9 mouse cellular contexts compared by ENCODE assay signal in genomic region chr6:66987643-66988042, GRCm38 (mm10). TPM values are rescaled to one million over a fixed set of nuclear protein-coding genes. Genes with fewer than 3 reads are reported as not detected.
DNase-seq lines count a peak whose midpoint lies in the region; ATAC-seq and TF ChIP-seq lines count a peak whose summit lies in the region.
"Had no signal": no experiment of that assay in that cellular context is flagged by ENCODE, and none has a peak within 500 bp of the region (broad histone marks: within the 10 kb centered on the region; RNA-seq: fewer than 3 reads in every experiment).

No protein-coding gene starts in this region.

- no peak for TF ChIP-seq POLR2A in MEL (IDR thresholded peaks at IDR 0.05; ENCODE audit: control insufficient read depth in 1 of 2, insufficient read depth in 1 of 2, low read depth in 1 of 2, low read length in 2 of 2, poor library complexity in 1 of 2)

- no peak for TF ChIP-seq RAD21 in MEL (IDR thresholded peaks at IDR 0.05; ENCODE audit: low read depth, low read length)

- peaks cover 2% of the 10 kb centered on the region; the same call in 1 of the 2 replicates for H3K79me2 ChIP-seq in MEL (ENCODE audit: control insufficient read depth, insufficient read depth, low read length, poor library complexity)

- ATAC-seq in kidney, embryonic 15.5 days (replicated peaks; ENCODE audit: low FRiP score): peak; percentile 70
- ATAC-seq in heart, embryonic 11.5 days (replicated peaks; ENCODE audit: insufficient number of reproducible peaks, low FRiP score, low TSS enrichment): 0 out of 2 replicates have a peak, but pooled peaks have one; percentile 42
- 0 out of 2 replicates have a peak, but pooled peaks have one; percentile 27 for ATAC-seq in neural tube, embryonic 13.5 days (ENCODE audit: low read depth)
- no peak for ATAC-seq in hindbrain, postnatal 0 days
- no peak for ATAC-seq in CD4-positive, CD25-positive, alpha-beta regulatory T cell, adult 4 months
- ATAC-seq: inflammation-experienced regulatory T-cells, adult 6 months had no signal

- no peak overlapping the region for H3K27ac ChIP-seq in kidney, embryonic 15.5 days
- peak overlapping the region; percentile 77; the same call in 1 of the 2 replicates for H3K27ac ChIP-seq in MEL (ENCODE audit: control insufficient read depth, low read depth, low read length)
- no peak overlapping the region for H3K27ac ChIP-seq in heart, embryonic 11.5 days (ENCODE audit: low read depth, low read length)
- no peak overlapping the region for H3K27ac ChIP-seq in neural tube, embryonic 13.5 days (replicated peaks)
- H3K27ac ChIP-seq in hindbrain, postnatal 0 days: no peak overlapping the region

- 52% methylated on average over 3 of the region's 3 CpGs for WGBS in kidney, embryonic 15.5 days
- WGBS in heart, embryonic 11.5 days (ENCODE audit: insufficient replicate concordance): 73% methylated on average over 3 of the region's 3 CpGs
- WGBS in neural tube, embryonic 13.5 days: 49% methylated on average over 3 of the region's 3 CpGs
- 72% methylated on average over 3 of the region's 3 CpGs for WGBS in hindbrain, postnatal 0 days

- TF ChIP-seq EP300 in MEL (IDR thresholded peaks at IDR 0.05; ENCODE audit: low read depth in 1 of 2, low read length in 2 of 2): peak in 1 of 2 experiments; percentile 10; a peak in 1 of 4 replicates

- no peak overlapping the region for H3K9ac ChIP-seq in kidney, embryonic 15.5 days
- H3K9ac ChIP-seq in MEL (ENCODE audit: control insufficient read depth, low read depth, low read length, poor library complexity, severe bottlenecking): no peak overlapping the region
- H3K9ac ChIP-seq in heart, embryonic 11.5 days (ENCODE audit: low read depth, low read length): no peak overlapping the region
- no peak overlapping the region for H3K9ac ChIP-seq in neural tube, embryonic 13.5 days
- no peak overlapping the region for H3K9ac ChIP-seq in hindbrain, postnatal 0 days (replicated peaks; ENCODE audit: low read length)

- DNase-seq in kidney, adult 9 months: no peak
- DNase-seq in MEL (ENCODE audit: low read depth, low spot score): peak; percentile 23
- no peak for DNase-seq in ovary, adult 18-20 months (ENCODE audit: low spot score)
- DNase-seq in hindbrain, postnatal 0 days (ENCODE audit: low spot score): no peak

- no peak for TF ChIP-seq CTCF in MEL (IDR thresholded peaks at IDR 0.05 in 2 of 3, conservative IDR thresholded peaks at IDR 0.05 in 1 of 3; ENCODE audit: control insufficient read depth in 1 of 3, insufficient read depth in 1 of 3, low read depth in 2 of 3, low read length in 3 of 3, poor library complexity in 1 of 3, severe bottlenecking in 1 of 3)
- TF ChIP-seq CTCF in hindbrain, postnatal 0 days (IDR thresholded peaks at IDR 0.05; ENCODE audit: low read depth): no peak

- H3K4me2 ChIP-seq in kidney, embryonic 15.5 days: no peak overlapping the region
- H3K4me2 ChIP-seq in heart, embryonic 11.5 days: no peak overlapping the region
- no peak overlapping the region for H3K4me2 ChIP-seq in neural tube, embryonic 13.5 days
- no peak overlapping the region for H3K4me2 ChIP-seq in hindbrain, postnatal 0 days (ENCODE audit: low read depth, low read length)

- no peaks in the 10 kb centered on the region for H3K27me3 ChIP-seq in kidney, embryonic 15.5 days
- H3K27me3 ChIP-seq in MEL (ENCODE audit: control insufficient read depth in 1 of 2, insufficient read depth in 2 of 2, low read length in 2 of 2): no peaks in the 10 kb centered on the region
- H3K27me3 ChIP-seq in heart, embryonic 11.5 days (ENCODE audit: control insufficient read depth, insufficient read depth, low read length): no peaks in the 10 kb centered on the region
- H3K27me3 ChIP-seq in neural tube, embryonic 13.5 days: no peaks in the 10 kb centered on the region
- no peaks in the 10 kb centered on the region for H3K27me3 ChIP-seq in hindbrain, postnatal 0 days (ENCODE audit: insufficient read depth, low read length)

- peaks cover 22% of the 10 kb centered on the region; the same call in 1 of the 2 replicates for H3K4me1 ChIP-seq in kidney, embryonic 15.5 days
- peaks cover 19 to 21% of the 10 kb centered on the region in 2 experiments for H3K4me1 ChIP-seq in MEL (ENCODE audit: control insufficient read depth in 1 of 2, insufficient read depth in 2 of 2, low read length in 2 of 2)
- H3K4me1 ChIP-seq in heart, embryonic 11.5 days (ENCODE audit: control insufficient read depth, insufficient read depth, low read length): peaks cover 11% of the 10 kb centered on the region
- H3K4me1 ChIP-seq in neural tube, embryonic 13.5 days (replicated peaks): peaks cover 9% of the 10 kb centered on the region; the same call in 1 of the 2 replicates
- H3K4me1 ChIP-seq in hindbrain, postnatal 0 days (ENCODE audit: insufficient read depth, low read length): no peaks in the 10 kb centered on the region

- no peaks in the 10 kb centered on the region for H3K9me3 ChIP-seq in kidney, embryonic 15.5 days (replicated peaks)
- no peaks in the 10 kb centered on the region for H3K9me3 ChIP-seq in MEL (replicated peaks; ENCODE audit: insufficient read depth, low read length)
- no peaks in the 10 kb centered on the region for H3K9me3 ChIP-seq in heart, embryonic 11.5 days (replicated peaks; ENCODE audit: control insufficient read depth, low read length)
- H3K9me3 ChIP-seq in neural tube, embryonic 13.5 days: no peaks in the 10 kb centered on the region
- H3K9me3 ChIP-seq in hindbrain, postnatal 0 days (ENCODE audit: low read length): no peaks in the 10 kb centered on the region

- no peak overlapping the region for H3K4me3 ChIP-seq in kidney, embryonic 15.5 days (replicated peaks)
- no peak overlapping the region for H3K4me3 ChIP-seq in MEL (ENCODE audit: control insufficient read depth in 1 of 2, insufficient read depth in 1 of 2, low read depth in 2 of 2, low read length in 2 of 2)
- H3K4me3 ChIP-seq in heart, embryonic 11.5 days (ENCODE audit: low read depth, low read length): no peak overlapping the region
- H3K4me3 ChIP-seq in neural tube, embryonic 13.5 days: no peak overlapping the region
- no peak overlapping the region for H3K4me3 ChIP-seq in hindbrain, postnatal 0 days (ENCODE audit: low read length)

- no peaks in the 10 kb centered on the region for H3K36me3 ChIP-seq in kidney, embryonic 15.5 days
- H3K36me3 ChIP-seq in MEL (ENCODE audit: control insufficient read depth in 1 of 2, insufficient read depth in 2 of 2, low read length in 2 of 2): peaks cover 0 to 35% of the 10 kb centered on the region in 2 experiments; a peak in 2 of 4 replicates
- H3K36me3 ChIP-seq in heart, embryonic 11.5 days (ENCODE audit: control insufficient read depth, insufficient read depth, low read length): no peaks in the 10 kb centered on the region
- no peaks in the 10 kb centered on the region for H3K36me3 ChIP-seq in neural tube, embryonic 13.5 days
- H3K36me3 ChIP-seq in hindbrain, postnatal 0 days (ENCODE audit: insufficient read depth, low read length): no peaks in the 10 kb centered on the region

TF ChIP-seq in MEL, 35 proteins besides CTCF, POLR2A, EP300 and RAD21:
- no peak for TF ChIP-seq MXI1 (IDR thresholded peaks at IDR 0.05; ENCODE audit: low read depth, low read length)
- TF ChIP-seq ZMIZ1 (IDR thresholded peaks at IDR 0.05; ENCODE audit: low read depth, low read length): no peak
- TF ChIP-seq TCF12 (IDR thresholded peaks at IDR 0.05; ENCODE audit: low read depth, low read length): no peak
- TF ChIP-seq GATA1 (IDR thresholded peaks at IDR 0.05; ENCODE audit: low read depth, low read length): no peak
- TF ChIP-seq ETS1 (IDR thresholded peaks at IDR 0.05; ENCODE audit: low read depth, low read length): peak; percentile 37; the same call in 1 of the 2 replicates
- no peak for TF ChIP-seq CHD2 (IDR thresholded peaks at IDR 0.05; ENCODE audit: low read length)
- no peak for TF ChIP-seq SIN3A (IDR thresholded peaks at IDR 0.05; ENCODE audit: low read length)
TF ChIP-seq in MEL: peak in this region for 1.

RNA-seq across cellular contexts. Expression of gene Gadd45a, which starts 49.6 kb away (rescaled TPM):
- polyA plus RNA-seq in kidney, embryonic 15.5 days (2015; fragmentation: Nextera tagmentation; extraction: Ambion mirVana): 32.7 and 41.2 TPM in 2 replicates
- total RNA-seq in MEL (2012; rRNA removed): 18.1 and 29.3 TPM in 2 replicates
- 10 to 100 TPM in 1 of 2 experiments, not detected in 1; 37.4 TPM for polyA plus RNA-seq in MEL (2012; ENCODE audit: insufficient read depth in 1 of 2, insufficient read length in 2 of 2, low read depth in 1 of 2, low replicate concordance in 2 of 2, missing spikeins in 1 of 2)
- 9.8 and 12.5 TPM in 2 replicates for polyA plus RNA-seq in heart, embryonic 11.5 days (2014; fragmentation: Nextera tagmentation; extraction: Ambion mirVana)
- 28.3 and 29.8 TPM in 2 replicates for polyA plus RNA-seq in neural tube, embryonic 13.5 days (2015; fragmentation: Nextera tagmentation; extraction: Ambion mirVana)
- 7.9 and 14.9 TPM in 2 replicates for total RNA-seq in hindbrain, postnatal 0 days (2014; rRNA removed)
- 16.2 and 16.9 TPM in 2 replicates for polyA plus RNA-seq in hindbrain, postnatal 0 days (2015; fragmentation: Nextera tagmentation; extraction: Ambion mirVana)
- 1 to 10 TPM; 5.0 to 9.6 TPM for polyA plus RNA-seq in CD4-positive, CD25-positive, alpha-beta regulatory T cell, adult 4 months (2017; shearing (Covaris generic))

Comparison
In these comparisons a context has a peak if more than half of its experiments do, and no peak if none do; other contexts are left out.
1. ATAC-seq: peak in kidney, embryonic 15.5 days (single experiment), heart, embryonic 11.5 days (single experiment) and neural tube, embryonic 13.5 days (single experiment); none in hindbrain, postnatal 0 days (single experiment) and CD4-positive, CD25-positive, alpha-beta regulatory T cell, adult 4 months (single experiment).